Mouse (Mus musculus) adrenal gland, adult 8-10 months (tissue): ENCODE data around the gene Eya2. TPM values are rescaled to one million over a fixed set of nuclear protein-coding genes. Genes with fewer than 3 reads are reported as not detected.

ENCODE experiments used
- DNase-seq: peaks from one replicate; pipeline ENCODE4 v3.0.0; 2022
- total RNA-seq, 4 experiments: library from RNA; stranded (reverse); gene quantifications; 2 replicates each; pipeline ENCODE4 v1.2.4; 2022

Gene Eya2
- total RNA-seq, 4 experiments from 2014 or later: 2.1 to 5.0 (median 3.9) TPM

DNA sequence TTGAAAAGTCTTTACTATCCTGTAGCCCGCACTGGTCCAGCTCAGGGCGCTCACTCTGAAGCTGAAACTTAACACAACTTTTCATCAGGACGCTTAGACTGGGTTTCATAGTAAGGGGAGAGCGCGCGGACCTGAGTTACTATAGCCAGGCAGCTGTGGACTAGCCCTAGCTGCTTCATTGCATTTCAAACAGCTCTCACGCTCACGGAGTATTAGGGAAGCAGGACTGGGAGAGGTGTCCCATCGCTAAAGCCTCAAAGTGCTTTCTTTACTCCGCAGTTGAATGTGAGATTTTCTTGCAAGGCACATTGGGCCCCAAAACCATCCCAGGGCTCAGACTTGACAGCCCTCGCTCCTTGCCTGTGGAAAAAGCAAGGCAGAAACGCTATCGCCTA, 841 bp downstream of the Eya2 start:
- DNase-seq: no peak

DNA sequence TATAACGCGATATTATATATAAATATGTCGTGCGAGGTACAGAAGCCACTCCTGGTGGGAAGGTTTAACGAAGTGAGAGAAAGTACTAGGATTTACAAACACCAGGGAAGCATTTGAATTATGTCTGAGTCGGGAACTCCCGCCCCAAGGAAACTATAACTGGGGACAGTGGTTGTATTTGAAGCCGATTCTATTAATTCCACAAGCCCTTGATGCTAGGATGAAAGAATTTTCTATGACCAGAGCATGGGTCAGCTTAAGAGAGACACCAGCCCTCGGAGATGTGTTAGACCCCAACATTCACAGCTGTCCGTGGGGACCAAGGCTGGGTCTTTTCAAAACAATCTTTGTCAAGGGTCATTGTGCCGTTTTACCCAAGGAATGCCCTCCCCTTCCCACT, 1.3 kb downstream of the Eya2 start:
- no peak for DNase-seq

DNA sequence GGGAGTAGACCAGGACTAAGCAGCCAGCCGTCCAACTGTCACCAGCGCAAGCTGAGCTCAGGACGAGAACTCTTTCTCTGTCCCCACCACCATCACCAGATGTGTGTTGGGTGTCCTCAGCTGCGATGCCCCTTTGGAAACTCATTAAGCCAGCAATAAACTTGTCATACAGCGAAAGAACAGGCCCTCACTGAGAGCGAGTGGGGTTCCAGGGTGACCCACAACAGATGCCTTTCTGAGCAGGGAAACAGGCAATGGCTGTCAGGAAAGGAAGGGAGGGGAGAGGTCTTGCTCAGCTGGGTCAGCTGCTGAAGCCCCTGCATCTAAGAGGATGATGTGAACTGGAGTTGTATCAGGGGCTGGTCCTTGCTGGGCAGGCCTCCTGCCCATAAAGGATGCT, 2.7 kb downstream of the Eya2 start:
- no peak for DNase-seq

DNA sequence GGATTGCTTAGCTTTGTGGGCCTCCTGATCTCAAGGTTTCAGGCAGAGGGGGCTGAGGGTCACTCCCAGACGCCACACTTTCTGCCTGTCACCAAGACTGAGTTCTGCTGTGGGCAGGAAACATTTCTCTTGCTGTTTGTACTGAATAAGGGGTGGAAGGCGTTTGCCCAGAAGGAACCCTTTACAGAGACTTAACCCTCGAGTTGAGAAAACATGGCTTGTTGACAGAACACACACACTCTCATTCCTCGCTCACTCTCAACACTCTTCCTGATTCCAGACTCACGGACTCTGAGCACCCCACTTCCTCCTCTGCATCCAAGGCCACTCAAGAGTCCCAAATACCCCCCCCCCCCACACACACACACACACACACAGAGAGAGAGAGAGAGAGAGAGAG, 3.3 kb downstream of the Eya2 start:
- DNase-seq: no peak

DNA sequence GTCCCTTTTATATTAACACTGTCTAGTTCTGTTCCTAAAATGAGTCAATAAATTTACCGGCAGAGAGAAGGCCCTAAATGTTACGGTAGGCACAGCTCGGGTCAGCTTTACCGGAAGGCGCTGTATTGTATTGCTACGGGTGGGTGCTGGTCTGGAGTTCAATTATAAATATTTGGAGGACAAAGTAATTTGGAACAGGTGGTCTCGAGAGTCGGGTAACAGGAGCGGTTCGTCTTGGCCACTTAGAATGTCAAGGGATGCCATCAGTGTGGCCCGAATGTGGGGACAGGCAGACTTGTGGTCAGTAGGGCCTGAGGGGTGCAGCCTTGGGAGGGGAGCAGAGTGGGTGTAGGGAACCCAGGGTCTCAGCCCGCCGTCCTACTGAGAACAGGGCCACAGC, 4.7 kb downstream of the Eya2 start:
- DNase-seq: no peak

DNA sequence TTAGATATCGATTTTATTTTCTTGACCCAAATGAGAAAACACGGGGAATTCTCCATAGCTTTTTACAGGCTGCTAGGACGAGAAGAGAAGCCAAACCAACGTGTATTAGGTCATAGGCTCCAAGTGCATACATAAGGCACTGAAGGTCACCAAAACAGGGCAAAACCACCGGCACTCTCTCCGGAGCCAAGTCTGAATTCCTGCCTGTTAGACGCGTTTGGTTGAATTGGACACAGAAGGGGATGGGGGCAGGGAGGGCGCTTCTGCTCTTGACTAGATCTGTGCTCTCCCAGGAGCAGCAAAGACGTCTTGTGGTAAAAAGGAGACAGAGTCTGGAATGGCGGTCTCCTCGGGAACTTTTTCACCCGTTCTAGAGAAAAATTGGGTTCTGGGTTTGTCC, 6.1 kb downstream of the Eya2 start:
- no peak for DNase-seq

DNA sequence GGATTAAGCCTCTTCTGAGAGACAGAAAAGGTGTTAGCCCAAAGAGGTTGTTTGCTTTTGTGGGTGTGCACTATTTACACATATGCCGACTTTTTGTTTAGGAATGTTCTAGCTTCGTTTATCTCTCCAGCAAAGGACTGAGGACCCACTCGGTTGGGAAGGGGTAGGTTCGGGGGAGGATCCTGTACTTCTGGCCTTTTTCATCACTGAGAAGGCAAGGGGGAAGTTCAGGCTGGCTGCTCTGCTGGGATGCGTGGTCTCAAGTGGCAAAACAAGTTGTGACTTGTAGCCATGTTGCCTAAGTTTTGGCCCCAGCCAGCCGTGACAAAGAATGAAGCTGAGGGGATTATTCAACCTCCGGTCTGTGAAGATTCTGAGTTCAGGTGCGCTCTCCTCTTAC, 6.8 kb downstream of the Eya2 start:
- DNase-seq: no peak

DNA sequence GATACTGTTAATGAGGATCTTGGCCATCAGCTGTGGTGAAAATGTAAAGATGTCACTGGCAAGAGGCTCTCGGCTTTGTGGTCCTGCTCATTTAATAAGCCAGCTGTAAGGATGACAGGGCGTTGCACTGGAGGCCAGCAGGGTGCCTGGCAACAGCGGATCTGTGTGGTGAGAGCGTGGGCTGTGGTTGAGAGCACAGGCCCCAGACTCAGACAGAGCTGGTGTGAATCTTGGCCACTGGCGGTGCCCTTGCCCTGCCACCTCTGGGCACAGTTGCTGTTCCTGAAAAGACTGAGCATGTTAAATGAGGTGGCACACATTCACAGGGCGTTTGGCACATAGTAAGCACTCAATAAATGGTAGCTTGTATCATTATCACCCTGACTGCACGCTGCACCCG, 8.9 kb downstream of the Eya2 start:
- DNase-seq: no peak

DNA sequence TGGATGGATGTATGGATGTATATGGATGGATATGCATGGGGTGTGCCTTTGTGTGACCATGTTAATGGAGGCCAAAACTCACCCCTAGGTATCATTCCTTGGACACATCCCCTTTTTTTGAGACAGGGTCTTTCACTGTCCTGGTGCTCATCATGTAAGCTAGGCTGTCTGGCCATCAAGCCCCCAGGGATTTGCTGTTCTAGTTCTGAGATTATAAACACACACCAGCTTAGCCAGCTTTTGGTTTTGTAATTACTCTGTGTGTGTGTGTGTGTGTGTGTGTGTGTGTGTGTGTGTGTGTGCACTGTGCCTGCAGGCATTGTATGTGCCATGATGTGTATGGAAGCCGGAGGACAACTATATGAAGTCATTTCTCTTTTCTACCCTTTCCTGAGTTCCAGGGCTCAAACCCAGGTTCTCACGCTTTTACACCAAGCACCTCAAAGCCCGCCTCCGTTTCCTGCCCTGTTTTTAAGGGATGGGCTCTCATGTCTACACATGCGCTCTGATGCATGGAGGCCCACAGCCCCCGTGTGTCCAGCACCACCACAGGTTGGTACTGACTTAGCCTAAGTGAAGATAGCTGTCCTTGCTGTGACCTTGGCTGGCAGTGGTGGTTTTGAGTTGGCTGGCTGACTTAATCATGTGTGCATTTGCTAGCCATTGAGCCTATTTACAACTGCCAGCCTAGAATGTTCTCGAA, 16.9 kb downstream of the Eya2 start:
- no peak for DNase-seq

DNA sequence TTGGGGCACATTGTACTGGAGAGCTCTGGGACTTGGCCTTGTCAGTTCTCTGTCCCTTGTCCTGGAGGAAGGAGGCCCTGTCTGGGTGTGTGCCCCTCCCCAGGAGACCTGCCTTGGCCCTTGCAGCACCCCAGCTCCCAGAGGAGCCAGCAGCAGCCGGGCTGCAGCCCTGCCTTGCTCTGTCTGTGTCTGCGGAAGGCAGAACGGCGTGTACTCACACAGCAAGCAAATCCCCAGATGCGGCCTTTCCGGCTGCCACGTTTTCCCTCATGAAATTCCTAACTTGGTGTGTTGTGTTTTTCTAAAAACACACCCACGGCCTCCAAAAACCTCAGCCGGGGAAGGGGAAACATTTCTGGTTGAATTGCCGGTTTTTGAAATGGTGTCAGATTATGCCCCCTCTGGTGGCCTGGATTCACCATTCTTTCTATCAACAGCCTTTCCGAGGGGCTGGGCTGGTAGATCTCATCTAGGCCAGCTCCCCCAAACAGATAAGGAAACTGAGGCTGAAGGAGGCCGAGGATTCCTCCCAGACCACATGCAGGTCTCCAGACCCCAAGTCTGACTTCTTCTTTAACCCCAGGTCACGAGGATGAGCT, 19.0 kb downstream of the Eya2 start:
- DNase-seq: no peak

DNA sequence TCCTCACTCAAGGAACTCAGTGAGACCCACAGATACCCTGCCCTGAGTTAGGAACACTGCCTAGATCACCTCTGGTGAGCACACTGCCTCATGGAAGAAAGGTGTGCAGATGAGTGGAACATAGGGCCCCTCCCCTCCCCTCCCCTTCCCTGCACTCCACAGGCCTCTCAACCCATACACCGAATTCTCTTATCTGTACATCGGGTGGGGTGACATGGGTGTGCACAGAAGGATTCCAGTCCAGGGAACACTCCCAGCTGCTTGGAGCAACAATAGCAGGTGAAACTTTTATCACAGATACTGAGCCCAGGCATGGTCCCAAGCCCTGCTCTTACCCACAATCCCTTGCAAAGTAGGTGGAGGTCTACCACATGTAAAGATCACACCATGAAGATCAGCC, 26.7 kb downstream of the Eya2 start:
- DNase-seq: no peak

DNA sequence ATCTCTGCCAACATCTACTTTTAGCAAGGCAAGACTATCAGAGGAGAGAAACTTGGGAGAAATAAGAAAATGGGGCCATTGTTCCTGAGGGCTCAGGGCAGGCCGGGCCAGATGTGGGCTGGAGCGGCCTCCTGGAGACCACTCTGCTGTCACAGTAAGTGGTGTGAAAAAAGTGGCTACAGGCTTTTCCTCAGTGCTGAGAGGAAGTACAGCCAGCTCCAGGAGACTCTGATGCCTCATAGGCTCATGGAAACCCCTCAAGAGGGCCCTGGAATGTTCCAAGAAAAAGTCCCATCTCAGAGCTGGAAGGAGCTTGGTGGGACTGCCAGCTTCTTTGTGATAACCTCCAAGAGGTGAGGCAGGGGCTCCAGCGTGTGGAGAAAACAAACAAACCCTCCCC, 27.8 kb downstream of the Eya2 start:
- DNase-seq: no peak

DNA sequence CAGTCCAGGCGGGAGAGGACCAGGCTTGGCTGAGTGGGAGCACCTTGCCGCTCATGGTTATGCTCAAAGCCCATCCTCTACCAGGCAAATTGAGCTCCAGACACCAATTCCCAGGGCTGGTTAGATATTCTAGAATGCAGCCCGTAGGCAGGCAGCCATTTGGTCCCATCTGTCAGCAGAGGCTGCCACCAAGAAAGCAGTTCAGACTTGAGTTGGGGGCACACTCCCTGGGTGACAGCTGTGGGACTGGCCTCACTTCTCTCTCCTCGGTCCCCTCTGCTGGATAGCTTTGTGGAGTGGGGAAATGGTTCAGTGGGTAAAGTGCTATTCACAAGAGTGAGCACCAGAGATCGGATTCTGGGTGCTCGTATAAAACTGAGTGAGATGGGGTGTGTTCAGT, 32.0 kb downstream of the Eya2 start:
- no peak for DNase-seq

DNA sequence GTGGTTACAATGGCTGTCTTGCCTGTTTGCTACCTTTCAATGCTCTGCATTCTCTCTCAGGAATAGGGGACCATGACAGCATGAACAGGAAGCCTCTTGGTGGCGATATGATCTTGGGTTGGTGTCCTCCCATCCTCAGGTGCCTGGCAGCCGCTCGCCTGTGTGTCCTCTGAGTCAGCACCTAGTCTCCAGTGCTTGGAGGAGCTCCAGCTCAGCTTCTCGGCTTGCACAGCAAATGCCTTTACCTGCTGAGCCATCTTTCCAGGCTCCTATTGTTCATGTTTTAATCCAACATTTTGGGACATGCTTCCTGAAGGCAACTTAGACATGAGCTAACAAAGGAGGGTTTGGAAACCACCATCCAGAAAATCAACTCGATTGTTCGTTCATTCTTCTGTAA, 33.1 kb downstream of the Eya2 start:
- no peak for DNase-seq

DNA sequence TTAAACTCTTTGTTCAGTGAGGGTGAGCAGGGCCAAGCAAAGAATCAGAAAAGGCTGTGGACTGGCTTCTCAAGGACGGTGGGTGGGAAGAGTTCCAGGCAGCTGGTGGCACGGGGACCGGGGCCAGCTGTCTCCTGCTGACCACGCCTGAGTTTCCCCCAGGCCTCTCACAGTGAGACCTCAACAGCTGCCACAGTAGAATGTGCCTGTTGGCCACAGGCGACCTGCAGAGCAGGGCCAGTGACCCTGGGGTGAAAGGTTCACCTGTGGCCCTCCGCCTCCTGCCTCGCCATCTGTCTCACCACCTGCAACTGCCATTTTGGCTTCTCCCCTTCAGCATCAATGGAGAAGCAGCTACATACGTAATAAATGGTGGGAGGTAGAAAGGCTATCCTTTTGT, 35.1 kb downstream of the Eya2 start:
- DNase-seq: no peak

DNA sequence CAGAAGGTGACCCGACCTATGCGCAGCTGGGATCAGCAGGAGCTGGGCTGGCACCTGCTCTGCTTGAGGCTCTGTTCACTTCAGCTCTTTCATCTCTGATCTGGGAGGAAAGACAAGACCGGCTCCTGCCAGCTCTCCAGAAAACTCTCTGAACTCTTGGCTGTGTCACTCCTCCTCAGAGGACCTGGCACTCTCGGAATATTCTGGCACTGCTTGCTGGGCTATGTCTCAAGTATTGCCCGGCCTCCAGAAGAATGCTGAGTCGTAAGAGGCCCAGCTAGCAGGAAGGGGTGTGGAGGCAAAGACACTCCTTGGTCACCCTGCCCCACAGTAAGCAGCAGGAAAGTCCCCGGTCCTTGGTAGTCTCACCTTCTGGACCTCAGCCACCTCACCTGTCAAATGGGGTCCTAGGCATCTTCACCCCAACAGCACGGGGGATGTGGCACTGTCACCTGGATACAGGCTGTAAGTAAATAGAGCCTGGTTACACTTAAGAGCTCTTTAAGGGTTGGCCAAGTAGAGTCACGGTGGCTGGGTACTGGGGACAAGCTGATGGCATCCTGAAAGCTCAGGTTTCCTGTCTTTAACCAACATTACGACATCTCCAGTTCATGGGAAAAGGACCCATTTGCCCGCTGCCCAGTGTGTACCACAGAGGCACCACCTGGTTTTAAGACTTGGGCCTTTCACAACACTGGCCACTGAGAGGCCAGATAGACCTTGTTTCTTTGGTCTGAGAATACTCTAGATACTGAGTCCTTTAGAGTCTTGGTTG, 38.4 kb downstream of the Eya2 start:
- no peak for DNase-seq

DNA sequence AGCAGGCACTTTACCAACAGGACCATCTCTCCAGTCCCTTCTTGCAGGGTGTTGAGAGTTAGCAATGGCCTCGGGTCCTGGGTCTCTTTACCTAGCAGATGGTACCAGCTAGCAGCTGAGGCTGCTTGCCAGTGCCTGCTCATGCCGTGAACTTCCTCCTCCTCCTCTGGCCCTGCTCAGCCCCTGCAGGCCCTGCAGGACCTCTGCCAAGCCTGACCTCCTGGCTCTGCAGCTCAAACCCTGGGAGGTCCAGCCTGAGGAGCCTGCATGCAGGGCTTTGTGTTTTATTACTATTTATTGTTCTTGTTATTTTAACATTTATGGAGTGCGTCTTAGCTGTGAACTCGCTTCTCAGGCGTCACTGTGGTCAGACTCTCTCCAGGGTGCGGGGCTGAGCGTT, 39.6 kb downstream of the Eya2 start:
- DNase-seq: no peak

DNA sequence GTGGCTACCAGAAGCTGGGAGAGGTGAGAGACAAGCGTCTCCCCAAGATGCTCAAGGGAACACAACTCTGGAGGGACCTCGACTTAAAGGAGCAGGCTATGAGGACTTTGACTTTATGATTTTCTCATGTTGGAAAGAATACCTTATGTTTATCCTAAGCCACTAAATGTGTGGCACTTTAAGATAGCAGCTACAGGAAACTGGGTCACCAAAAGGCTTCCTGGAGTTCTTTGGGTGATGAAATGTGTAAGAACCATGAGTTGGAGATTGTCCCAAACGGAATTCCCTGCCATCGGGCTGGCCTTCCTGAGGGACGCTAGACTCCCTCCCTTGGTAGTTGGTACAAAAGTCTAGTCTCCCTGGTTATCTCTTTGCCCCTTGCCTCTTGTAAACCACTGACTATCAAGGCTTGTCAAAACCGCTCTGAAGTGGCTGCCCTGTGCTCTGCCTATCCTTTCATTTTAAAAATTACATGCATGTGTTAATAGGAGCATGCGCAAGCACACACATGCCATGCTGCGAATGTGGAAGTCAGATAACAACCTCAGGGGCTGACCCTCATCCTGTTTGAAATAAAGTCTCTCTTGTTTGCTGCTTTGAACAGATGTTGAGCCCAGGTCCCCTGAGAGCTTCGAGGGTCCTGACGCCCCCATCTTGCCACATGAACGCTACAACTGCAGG, 44.4 kb downstream of the Eya2 start:
- DNase-seq: no peak

DNA sequence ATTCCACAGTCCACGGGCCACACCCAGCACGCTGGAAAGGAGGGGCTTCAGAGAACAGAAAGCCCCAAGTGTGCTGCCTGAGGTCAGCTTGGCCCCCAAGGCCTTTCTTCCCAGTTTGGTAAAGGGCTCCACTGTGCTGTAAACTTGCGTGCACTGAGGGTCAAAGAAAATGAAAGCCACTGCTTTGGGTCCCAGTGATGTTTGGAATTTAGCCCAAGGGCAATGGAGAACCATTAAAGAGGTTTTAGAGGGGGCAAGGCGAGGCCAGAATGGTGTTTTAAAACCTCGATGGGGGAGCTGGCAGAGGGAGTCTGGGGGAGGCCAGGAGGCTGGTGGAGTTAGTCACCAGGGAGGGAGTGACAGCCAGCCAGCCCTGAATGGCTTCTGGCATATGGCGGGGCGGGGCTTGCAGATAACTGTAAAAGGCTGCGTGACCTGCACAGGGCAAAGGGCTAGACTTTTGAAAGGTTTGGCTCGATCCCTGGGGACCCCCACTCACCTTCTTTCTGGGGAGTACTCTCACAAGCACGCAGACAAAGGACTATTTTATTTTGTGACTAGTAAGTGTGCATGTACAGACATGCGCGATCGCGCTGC, 47.2 kb downstream of the Eya2 start:
- DNase-seq: no peak

DNA sequence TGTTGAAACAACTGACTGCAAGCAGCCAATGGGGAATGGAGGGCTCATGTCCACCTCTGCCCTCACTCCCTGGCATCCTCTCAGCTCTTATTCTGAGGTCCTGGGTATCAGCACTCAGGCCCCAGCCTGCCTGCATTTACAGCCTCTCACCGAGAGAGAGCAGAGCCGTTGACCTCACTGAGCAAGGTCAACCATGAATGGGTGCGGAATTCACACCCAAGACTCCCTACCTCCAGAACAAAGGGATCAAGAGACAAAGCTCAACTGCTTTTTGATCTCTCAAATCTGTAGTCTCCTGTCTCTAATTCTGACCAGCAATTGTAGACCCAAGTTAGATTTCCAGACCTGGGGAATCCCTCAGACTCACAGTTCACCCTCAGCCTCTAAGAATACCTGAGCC, 48.8 kb downstream of the Eya2 start:
- DNase-seq: no peak

DNA sequence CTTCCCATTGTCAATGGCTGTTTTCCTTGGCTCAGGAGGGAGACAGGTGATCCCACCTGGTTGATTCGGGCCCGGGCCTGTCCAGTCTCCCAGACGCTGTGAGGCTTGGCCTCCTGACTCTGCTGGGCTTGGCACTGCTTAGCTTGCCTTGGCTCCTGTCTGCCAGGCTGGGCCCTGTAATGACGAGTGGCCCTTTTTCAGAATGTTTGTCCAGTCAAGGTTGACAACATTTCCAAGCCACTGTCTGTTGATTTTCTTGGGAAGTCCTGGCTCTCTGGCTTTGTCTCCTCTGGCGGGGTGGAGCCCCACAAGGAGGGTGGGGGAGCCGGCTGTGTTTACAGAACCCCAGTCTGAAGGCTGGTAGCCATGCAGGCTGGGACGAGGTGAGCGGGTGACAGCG, 49.2 kb downstream of the Eya2 start:
- no peak for DNase-seq

DNA sequence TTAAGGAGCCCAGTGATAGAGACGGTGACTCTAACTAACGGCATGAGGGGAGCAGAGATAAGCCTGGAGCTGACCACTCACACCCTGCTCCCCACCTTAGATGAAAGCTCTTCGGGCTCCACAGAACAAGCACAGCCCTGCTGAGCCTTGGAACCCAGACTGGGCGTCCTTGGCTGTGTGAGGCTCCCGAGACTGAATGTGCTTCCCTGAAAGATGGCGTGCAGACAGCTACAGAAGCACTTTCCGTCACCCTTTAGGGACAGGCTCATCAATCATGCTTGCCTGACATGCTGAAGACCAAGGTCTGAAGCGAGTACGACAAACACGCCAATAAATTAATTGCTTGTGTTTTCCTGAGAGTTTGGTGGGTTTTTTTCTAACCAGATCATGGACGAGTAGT, 56.2 kb downstream of the Eya2 start:
- no peak for DNase-seq

DNA sequence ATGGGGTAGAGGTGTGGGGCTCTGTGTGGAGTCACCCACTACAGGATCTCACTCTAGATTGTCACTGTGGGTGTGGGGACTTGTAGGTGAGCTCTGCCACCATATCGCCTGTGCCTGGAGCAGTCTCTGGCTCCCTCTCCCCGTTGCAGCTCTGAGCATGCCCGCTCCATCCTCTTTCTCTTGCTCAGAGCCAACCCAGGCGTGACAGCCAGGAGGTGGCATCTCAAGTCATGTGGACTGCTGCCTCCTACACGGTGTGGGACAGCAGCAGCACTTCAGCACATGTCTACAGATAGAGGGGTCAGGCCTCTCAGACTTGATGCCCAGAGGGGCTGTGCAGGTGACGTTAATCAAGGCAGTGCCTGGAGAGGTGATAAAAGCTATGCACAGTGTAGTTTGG, 57.4 kb downstream of the Eya2 start:
- DNase-seq: no peak
